In the genomic region with DNA sequence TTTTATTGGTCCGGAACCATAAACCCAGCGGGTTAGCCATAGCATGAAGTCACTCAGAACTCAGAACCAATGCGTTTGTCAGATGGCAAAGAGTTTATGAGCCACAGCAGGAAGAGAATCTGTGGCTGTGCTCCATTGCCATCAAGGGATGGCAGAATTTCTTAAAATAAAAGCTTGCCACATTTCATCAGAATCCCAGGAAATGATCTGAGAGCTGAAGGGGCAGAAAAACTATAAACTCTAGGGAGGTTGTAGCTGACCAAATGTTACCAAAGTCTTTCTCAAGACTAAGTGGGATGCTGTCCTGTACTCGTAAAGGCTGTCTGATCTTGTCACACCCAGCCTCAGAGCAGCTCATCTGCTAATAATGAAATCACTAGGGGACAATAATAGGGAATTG, we compare ENCODE assay signal across 34 mouse cellular contexts.
"Had no signal": no experiment of that assay in that cellular context is flagged by ENCODE, and none has a peak within 500 bp of the region (broad histone marks: within the 10 kb centered on the region; RNA-seq: fewer than 3 reads in every experiment).

No protein-coding gene starts in this region.

- H3K27me3 ChIP-seq: heart, embryonic 12.5 days; heart, embryonic 13.5 days; heart, embryonic 15.5 days; hindbrain, embryonic 12.5 days; hindbrain, embryonic 13.5 days; hindbrain, embryonic 15.5 days; intestine, embryonic 15.5 days; kidney, embryonic 15.5 days had no signal

- ATAC-seq: hindbrain, embryonic 16.5 days; hindbrain, postnatal 0 days; inflammation-experienced regulatory T-cells, adult 6 months; intestine, embryonic 15.5 days; intestine, embryonic 16.5 days; intestine, postnatal 0 days had no signal

- H3K9ac ChIP-seq: heart, embryonic 12.5 days; heart, embryonic 13.5 days; heart, embryonic 15.5 days; hindbrain, embryonic 12.5 days; hindbrain, embryonic 13.5 days; hindbrain, embryonic 14.5 days; hindbrain, embryonic 15.5 days; intestine, embryonic 15.5 days; kidney, embryonic 15.5 days had no signal

- H3K4me3 ChIP-seq: heart, embryonic 10.5 days; heart, embryonic 12.5 days; heart, embryonic 13.5 days; heart, embryonic 15.5 days; hindbrain, embryonic 10.5 days; hindbrain, embryonic 12.5 days; hindbrain, embryonic 13.5 days; hindbrain, embryonic 15.5 days; intestine, embryonic 15.5 days; kidney, embryonic 15.5 days; layer of hippocampus, adult 2 months; left cerebral cortex, adult 2 months had no signal

- H3K27ac ChIP-seq: heart, embryonic 10.5 days; heart, embryonic 13.5 days; heart, embryonic 15.5 days; hindbrain, embryonic 10.5 days; hindbrain, embryonic 12.5 days; hindbrain, embryonic 13.5 days; hindbrain, embryonic 14.5 days; hindbrain, embryonic 15.5 days; hindbrain, postnatal 0 days; intestine, embryonic 15.5 days; kidney, embryonic 15.5 days; kidney, postnatal 0 days; layer of hippocampus, adult 2 months; left cerebral cortex, adult 2 months had no signal

- DNase-seq: heart, postnatal 10 days; heart, postnatal 36 days; heart, postnatal 4 days; kidney, adult 11 months; kidney, adult 18-20 months; kidney, adult 2 months; kidney, adult 8-10 months; kidney, adult 9 months; kidney, postnatal 10 days; kidney, postnatal 14 days; kidney, postnatal 25 days; kidney, postnatal 36 days; kidney, postnatal 4 days; layer of hippocampus, adult 9-11 months; layer of hippocampus, postnatal 36 days had no signal

- H3K4me1 ChIP-seq: heart, embryonic 10.5 days; heart, embryonic 12.5 days; heart, embryonic 13.5 days; heart, embryonic 15.5 days; intestine, embryonic 15.5 days; kidney, embryonic 15.5 days had no signal

- H3K36me3 ChIP-seq: heart, embryonic 10.5 days; heart, embryonic 12.5 days; heart, embryonic 13.5 days; heart, embryonic 15.5 days; hindbrain, embryonic 10.5 days; hindbrain, embryonic 12.5 days; hindbrain, embryonic 13.5 days; hindbrain, embryonic 15.5 days; intestine, embryonic 15.5 days; kidney, embryonic 15.5 days had no signal
